Mouse (Mus musculus) embryonic facial prominence, embryonic 14.5 days (tissue): Measurements from ENCODE around the gene Eefsec. TPM values are rescaled to one million over a fixed set of nuclear protein-coding genes. Genes with fewer than 3 reads are reported as not detected.

Experiments
- ATAC-seq: fragments of 200-750 bp; cut with Nextera tagmentation; 2 replicates; pipeline ENCODE4 v1.8.0; 2017; ENCODE audit warnings: low read depth, moderate number of reproducible peaks, moderate TSS enrichment
- DNase-seq: peaks from one replicate; pipeline ENCODE4 v3.0.0-alpha.2; 2015; ENCODE audit warnings: low spot score
- H3K27ac ChIP-seq: fragments of 300-500 bp; sonication (generic); replicated peaks from 2 replicates; pipeline ENCODE4 v1.5.1; 2014; ENCODE audit warnings: low read depth, mild to moderate bottlenecking, low read length, moderate library complexity
- H3K27me3 ChIP-seq: fragments of 300-500 bp; sonication (generic); replicated peaks from 2 replicates; pipeline ENCODE4 v1.6.1; 2014; ENCODE audit warnings: low read length; ENCODE audit not compliant: control insufficient read depth, insufficient read depth
- H3K36me3 ChIP-seq: fragments of 300-500 bp; sonication (generic); 2 replicates; pipeline ENCODE4 v1.6.1; 2014; ENCODE audit warnings: low read length, mixed read lengths; ENCODE audit not compliant: control insufficient read depth, insufficient read depth
- H3K4me1 ChIP-seq: fragments of 300-500 bp; sonication (generic); 2 replicates; pipeline ENCODE4 v1.6.1; 2014; ENCODE audit warnings: antibody characterized with exemption, low read length; ENCODE audit not compliant: control insufficient read depth, insufficient read depth
- H3K4me2 ChIP-seq: fragments of 300-500 bp; sonication (generic); 2 replicates; pipeline ENCODE4 v1.6.1; 2014; ENCODE audit warnings: low read depth, mild to moderate bottlenecking, low read length, moderate library complexity, mixed read lengths
- H3K4me3 ChIP-seq: fragments of 300-500 bp; sonication (generic); 2 replicates; pipeline ENCODE4 v1.5.1; 2014; ENCODE audit warnings: low read depth, mild to moderate bottlenecking, low read length
- H3K9ac ChIP-seq: fragments of 300-500 bp; sonication (generic); 2 replicates; pipeline ENCODE4 v1.6.1; 2014; ENCODE audit warnings: low read depth, mild to moderate bottlenecking, low read length, moderate library complexity, mixed read lengths
- H3K9me3 ChIP-seq: fragments of 300-500 bp; sonication (generic); 2 replicates; pipeline ENCODE4 v1.6.1; 2016; ENCODE audit warnings: low read length; ENCODE audit not compliant: control insufficient read depth
- WGBS: fragments of 180-500 bp; shearing (Covaris S2); extraction: QIAGEN DNeasy Blood & Tissue Kit; methylation state at CpG from one replicate; pipeline ENCODE4 v1.1.7; 2014; 5-methylcytosine and 5-hydroxymethylcytosine counted together
- polyA plus RNA-seq: library from polyadenylated mRNA; unstranded; fragments of >200 nt; fragmentation: Nextera tagmentation; extraction: Ambion mirVana; gene quantifications from 2 replicates; pipeline ENCODE4 v1.2.1, GENCODE M21; 2014

Gene Eefsec
- polyA plus RNA-seq, 1 experiment from 2014 or later, result 30.2 TPM

- H3K27me3 ChIP-seq, result no peaks in the 10 kb centered on the region
- H3K36me3 ChIP-seq, result no peaks in the 10 kb centered on the region
- WGBS, result 24% methylated on average over 2 of the region's 2 CpGs
- DNase-seq, result peak; percentile 12
- no peak overlapping the region for H3K27ac ChIP-seq
- no peaks in the 10 kb centered on the region for H3K9me3 ChIP-seq
- H3K4me1 ChIP-seq, result no peaks in the 10 kb centered on the region
- no peak overlapping the region for H3K4me2 ChIP-seq
- ATAC-seq, result no peak
- no peak overlapping the region for H3K9ac ChIP-seq
- H3K4me3 ChIP-seq, result no peak overlapping the region
Measured at GRCm38 (mm10) chr6:88315295-88315694, 131.0 kb downstream of the Eefsec start.

GRCm38 (mm10) chr6:88313937-88314336 lies 132.4 kb downstream of the Eefsec start:
- H3K9me3 ChIP-seq, result no peaks in the 10 kb centered on the region
- no peak for DNase-seq
- no peaks in the 10 kb centered on the region for H3K36me3 ChIP-seq
- no peak overlapping the region for H3K9ac ChIP-seq
- 57% methylated on average over 9 of the region's 9 CpGs for WGBS
- H3K4me1 ChIP-seq, result no peaks in the 10 kb centered on the region
- no peak for ATAC-seq
- H3K27me3 ChIP-seq, result no peaks in the 10 kb centered on the region
- H3K4me3 ChIP-seq, result no peak overlapping the region
- H3K27ac ChIP-seq, result no peak overlapping the region
- H3K4me2 ChIP-seq, result no peak overlapping the region

- H3K27ac ChIP-seq, result no peak overlapping the region
- no peak overlapping the region for H3K9ac ChIP-seq
- H3K9me3 ChIP-seq, result no peaks in the 10 kb centered on the region
- H3K4me3 ChIP-seq, result no peak overlapping the region
- H3K27me3 ChIP-seq, result no peaks in the 10 kb centered on the region
- no peak for DNase-seq
- H3K36me3 ChIP-seq, result no peaks in the 10 kb centered on the region
- H3K4me2 ChIP-seq, result no peak overlapping the region
- ATAC-seq, result no peak
- 69% methylated on average over 10 of the region's 10 CpGs for WGBS
- H3K4me1 ChIP-seq, result no peaks in the 10 kb centered on the region
Measured at GRCm38 (mm10) chr6:88311593-88311992, 134.7 kb downstream of the Eefsec start.

GRCm38 (mm10) chr6:88306100-88306746 lies 140.1 kb downstream of the Eefsec start:
- Histone ChIP-seq H3K27me3 (no peaks in the 10 kb centered on the region), H3K27ac (no peak overlapping the region), H3K9ac (no peak overlapping the region), H3K4me2 (no peak overlapping the region), H3K4me3 (no peak overlapping the region), H3K9me3 (no peaks in the 10 kb centered on the region), H3K4me1 (no peaks in the 10 kb centered on the region), H3K36me3 (no peaks in the 10 kb centered on the region)
- WGBS, result 76% methylated on average over 4 of the region's 4 CpGs
- DNase-seq, result no peak
- ATAC-seq, result no peak

- no peaks in the 10 kb centered on the region for H3K4me1 ChIP-seq
- H3K27ac ChIP-seq, result no peak overlapping the region
- H3K9ac ChIP-seq, result no peak overlapping the region
- 0 out of 2 replicates have a peak, but pooled peaks cover 10% of the 10 kb centered on the region for H3K36me3 ChIP-seq
- DNase-seq (no peak), ATAC-seq (no peak)
- H3K4me3 ChIP-seq, result no peak overlapping the region
- 65% methylated on average over 7 of the region's 7 CpGs for WGBS
- H3K9me3 ChIP-seq, result no peaks in the 10 kb centered on the region
- H3K4me2 ChIP-seq, result no peak overlapping the region
- H3K27me3 ChIP-seq, result no peaks in the 10 kb centered on the region
Measured at GRCm38 (mm10) chr6:88301234-88301633, 145.1 kb downstream of the Eefsec start.

- WGBS, result 54% methylated on average over 2 of the region's 2 CpGs
- Histone ChIP-seq H3K27me3 (no peaks in the 10 kb centered on the region), H3K4me3 (no peak overlapping the region), H3K27ac (no peak overlapping the region), H3K36me3 (0 out of 2 replicates have a peak, but pooled peaks cover 10% of the 10 kb centered on the region), H3K4me2 (no peak overlapping the region), H3K4me1 (no peaks in the 10 kb centered on the region), H3K9ac (no peak overlapping the region), H3K9me3 (no peaks in the 10 kb centered on the region)
- ATAC-seq (no peak), DNase-seq (no peak)
Measured at GRCm38 (mm10) chr6:88299491-88299890, 146.8 kb downstream of the Eefsec start.

GRCm38 (mm10) chr6:88292274-88292909 lies 153.9 kb downstream of the Eefsec start:
- WGBS, result 82% methylated on average over 4 of the region's 4 CpGs
- H3K9me3 ChIP-seq, result no peaks in the 10 kb centered on the region
- 0 out of 2 replicates have a peak, but pooled peaks cover 4% of the 10 kb centered on the region for H3K36me3 ChIP-seq
- DNase-seq (no peak), ATAC-seq (no peak)
- no peaks in the 10 kb centered on the region for H3K4me1 ChIP-seq
- no peaks in the 10 kb centered on the region for H3K27me3 ChIP-seq
- H3K4me2 ChIP-seq, result no peak overlapping the region
- H3K27ac ChIP-seq, result no peak overlapping the region
- H3K9ac ChIP-seq, result no peak overlapping the region
- H3K4me3 ChIP-seq, result no peak overlapping the region

- Histone ChIP-seq H3K4me1 (no peaks in the 10 kb centered on the region), H3K36me3 (no peaks in the 10 kb centered on the region), H3K27ac (no peak overlapping the region), H3K9me3 (no peaks in the 10 kb centered on the region), H3K4me2 (no peak overlapping the region), H3K27me3 (no peaks in the 10 kb centered on the region), H3K4me3 (no peak overlapping the region), H3K9ac (no peak overlapping the region)
- DNase-seq (peak; percentile 19), ATAC-seq (no peak)
- WGBS, result 83% methylated on average over 6 of the region's 6 CpGs
Measured at GRCm38 (mm10) chr6:88290129-88290766, 156.1 kb downstream of the Eefsec start.
